Mouse (Mus musculus): ENCODE measurements around the gene Rab3d.

The Rab3d gene

GRCm38 (mm10) chr9:21918035-21918592 is at the start of gene Rab3d:
Gene Rab3d (minus strand): TSS chr9:21918192.
- DNase-seq (ENCODE audit: low spot score in 2 of 2): peak; percentile 95 to 96

GRCm38 (mm10) chr9:21963417-21963816 is 45.4 kb upstream of the Rab3d start, which contains the start of gene Epor:
Gene Epor (minus strand): TSS chr9:21963506.
- peak in 1 of 2 experiments; percentile 64 for DNase-seq (ENCODE audit: low spot score in 2 of 2)

GRCm38 (mm10) chr9:21962416-21963059 is 44.5 kb upstream of the Rab3d start:
- DNase-seq (ENCODE audit: low spot score in 2 of 2): peak; percentile 57 to 71

- DNase-seq (ENCODE audit: low spot score in 2 of 2): no peak
These were observed 44.0 kb upstream of the Rab3d start for GRCm38 (mm10) chr9:21962010-21962409.

GRCm38 (mm10) chr9:21961366-21961980 is 43.5 kb upstream of the Rab3d start:
- DNase-seq (ENCODE audit: low spot score in 2 of 2): no peak

GRCm38 (mm10) chr9:21960558-21961208 is 42.7 kb upstream of the Rab3d start:
- DNase-seq (ENCODE audit: low spot score in 2 of 2): no peak

- DNase-seq (ENCODE audit: low spot score in 2 of 2): no peak
These were observed 42.1 kb upstream of the Rab3d start for GRCm38 (mm10) chr9:21960135-21960534.

GRCm38 (mm10) chr9:21959244-21959643 is 41.3 kb upstream of the Rab3d start:
- DNase-seq (ENCODE audit: low spot score in 2 of 2): no peak

GRCm38 (mm10) chr9:21958372-21958771 is 40.4 kb upstream of the Rab3d start:
- no peak for DNase-seq (ENCODE audit: low spot score in 2 of 2)

- DNase-seq (ENCODE audit: low spot score in 2 of 2): peak; percentile 97
These were observed 37.7 kb upstream of the Rab3d start, which contains the start of gene Swsap1 for GRCm38 (mm10) chr9:21955570-21956281. Gene Swsap1 (plus strand): TSS chr9:21955755.

GRCm38 (mm10) chr9:21955225-21955569 is 37.2 kb upstream of the Rab3d start:
- DNase-seq (ENCODE audit: low spot score in 2 of 2): no peak

GRCm38 (mm10) chr9:21954635-21955034 is 36.6 kb upstream of the Rab3d start:
- DNase-seq (ENCODE audit: low spot score in 2 of 2): no peak

- DNase-seq (ENCODE audit: low spot score in 2 of 2): no peak
These were observed 35.6 kb upstream of the Rab3d start for GRCm38 (mm10) chr9:21953600-21953999.

- DNase-seq (ENCODE audit: low spot score in 2 of 2): no peak
These were observed 34.0 kb upstream of the Rab3d start for GRCm38 (mm10) chr9:21951977-21952376.

GRCm38 (mm10) chr9:21950322-21950721 is 32.3 kb upstream of the Rab3d start:
- peak in 1 of 2 experiments; percentile 77 for DNase-seq (ENCODE audit: low spot score in 2 of 2)

- DNase-seq (ENCODE audit: low spot score in 2 of 2): no peak
These were observed 30.8 kb upstream of the Rab3d start for GRCm38 (mm10) chr9:21948790-21949189.

- DNase-seq (ENCODE audit: low spot score in 2 of 2): no peak
These were observed 30.2 kb upstream of the Rab3d start for GRCm38 (mm10) chr9:21948146-21948545.

GRCm38 (mm10) chr9:21947540-21948130 is 29.6 kb upstream of the Rab3d start:
- DNase-seq (ENCODE audit: low spot score in 2 of 2): no peak

- DNase-seq (ENCODE audit: low spot score in 2 of 2): no peak
These were observed 26.3 kb upstream of the Rab3d start for GRCm38 (mm10) chr9:21944267-21944666.

- DNase-seq (ENCODE audit: low spot score in 2 of 2): no peak
These were observed 25.6 kb upstream of the Rab3d start for GRCm38 (mm10) chr9:21943638-21944037.

- no peak for DNase-seq (ENCODE audit: low spot score in 2 of 2)
These were observed 25.1 kb upstream of the Rab3d start for GRCm38 (mm10) chr9:21943046-21943445.
